Mouse (Mus musculus): ENCODE data around the gene Dlx6. TPM values are rescaled to one million over a fixed set of nuclear protein-coding genes. Genes with fewer than 3 reads are reported as not detected.

The Dlx6 gene
- total RNA-seq, 2 experiments from 2014 or later, result 9.1 to 11.1 TPM

DNA sequence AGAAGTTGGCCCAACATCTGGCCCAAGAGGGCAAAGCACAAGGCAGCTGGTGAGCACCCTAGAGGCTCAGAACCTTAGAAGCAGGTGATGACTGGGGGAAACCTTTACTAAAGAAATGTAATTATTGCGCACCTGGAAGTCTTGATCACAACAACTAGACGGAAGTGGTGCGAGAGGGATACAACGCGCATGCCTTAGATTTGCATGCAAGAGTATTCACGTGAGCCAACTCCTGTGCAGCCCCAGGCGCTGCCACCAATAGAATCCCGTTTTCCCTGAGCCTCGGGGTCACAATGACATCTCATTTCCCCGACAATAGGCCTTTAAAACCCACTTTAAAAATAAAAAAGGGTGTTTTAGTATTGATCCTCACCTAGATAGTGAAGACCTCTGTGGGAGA, 12.0 kb upstream of the Dlx6 start:
- intact Hi-C loops (cut with DNase I), result no loop called here
- no peak for DNase-seq (ENCODE audit: extremely low spot score in 1 of 2, low spot score in 2 of 2)
- no peak for TF ChIP-seq CTCF (IDR thresholded peaks at IDR 0.05)
- no peak overlapping the region for H3K4me3 ChIP-seq
- no peak overlapping the region for H3K27ac ChIP-seq

DNA sequence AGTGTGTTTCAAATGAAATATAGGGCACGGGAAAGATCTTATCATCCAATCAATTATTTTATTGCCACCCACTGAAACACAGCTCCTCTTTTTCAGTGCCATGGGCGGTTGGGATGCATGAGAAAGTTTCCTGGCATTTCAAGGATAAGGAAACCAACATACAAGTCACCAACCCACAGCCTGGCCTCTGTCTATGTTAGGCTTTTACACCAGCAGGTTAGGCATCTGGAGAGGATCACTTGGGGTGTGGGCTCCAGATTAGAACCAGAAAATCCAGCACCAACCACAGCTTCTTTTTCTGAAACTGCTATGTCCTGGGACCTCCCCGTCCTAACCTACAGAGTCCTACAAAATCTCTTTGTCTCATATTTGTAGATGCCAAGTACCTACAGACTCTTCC, 10.2 kb upstream of the Dlx6 start:
- Histone ChIP-seq H3K27ac (no peak overlapping the region), H3K4me3 (no peak overlapping the region)
- no peak for DNase-seq (ENCODE audit: extremely low spot score in 1 of 2, low spot score in 2 of 2)
- TF ChIP-seq CTCF (IDR thresholded peaks at IDR 0.05), result no peak
- intact Hi-C loops (cut with DNase I), result no loop called here

DNA sequence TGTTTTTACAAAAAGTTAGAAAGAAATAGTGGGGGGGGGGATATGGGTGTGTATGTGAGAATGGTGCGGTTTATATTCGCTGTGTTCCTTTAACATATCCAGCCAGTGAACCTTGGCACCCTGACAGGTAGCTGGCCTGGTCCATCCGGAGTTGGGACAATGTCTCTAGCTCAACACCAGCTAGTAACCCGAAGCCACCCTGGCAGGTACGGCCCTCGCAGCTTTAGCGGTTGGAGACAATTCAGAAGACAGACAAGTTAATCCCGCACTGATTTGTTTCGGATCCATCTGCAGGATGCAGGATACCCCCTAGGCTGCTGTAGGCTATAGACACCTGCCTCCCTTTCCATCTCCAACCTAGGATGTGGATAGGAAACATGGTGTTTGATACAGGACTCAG, 9.0 kb upstream of the Dlx6 start:
- intact Hi-C loops (cut with DNase I), result no loop called here
- Histone ChIP-seq H3K27ac (no peak overlapping the region), H3K4me3 (no peak overlapping the region)
- no peak for DNase-seq (ENCODE audit: extremely low spot score in 1 of 2, low spot score in 2 of 2)
- no peak for TF ChIP-seq CTCF (IDR thresholded peaks at IDR 0.05)

DNA sequence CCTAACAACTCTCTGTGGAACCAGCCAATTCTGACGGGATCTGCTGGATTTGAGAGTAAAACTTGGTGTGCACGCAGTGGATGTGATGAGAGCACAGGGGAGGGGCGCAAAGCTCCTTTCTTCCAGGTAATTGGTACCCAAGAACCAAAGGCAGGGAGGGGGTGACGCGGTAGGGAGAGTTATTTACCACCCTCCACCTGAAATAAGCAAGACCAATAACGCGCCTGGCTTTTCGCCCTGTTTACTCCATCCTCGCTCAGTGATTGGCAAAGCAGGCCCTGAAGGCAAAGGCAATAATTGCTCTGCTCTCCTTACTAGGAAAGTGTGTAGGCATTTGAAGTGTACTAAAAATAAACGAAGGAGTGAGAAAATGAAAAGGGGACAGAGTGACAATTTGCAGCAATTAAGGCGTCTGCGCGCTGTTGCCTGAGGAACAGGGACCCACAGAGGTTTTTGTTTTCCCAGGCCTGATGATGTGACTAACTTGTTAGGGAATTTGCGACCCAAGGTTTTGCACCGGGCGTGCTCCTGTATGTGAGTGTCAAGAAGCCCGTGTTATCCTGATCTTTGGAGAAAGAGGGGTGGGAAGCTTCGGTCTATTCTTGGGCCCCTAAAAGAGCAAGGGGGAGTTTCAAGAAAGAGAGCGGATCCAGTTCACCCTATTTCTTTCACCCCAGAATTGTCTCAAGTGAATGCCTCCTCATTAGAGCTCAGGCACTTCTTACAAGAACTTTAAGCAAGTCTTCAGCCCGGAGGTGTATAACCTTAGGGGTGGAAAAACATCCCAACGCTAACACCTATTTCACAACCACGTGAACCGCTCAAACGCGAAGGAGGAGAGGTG, 8.0 kb upstream of the Dlx6 start:
- no peak for TF ChIP-seq CTCF (IDR thresholded peaks at IDR 0.05)
- Histone ChIP-seq H3K27ac (no peak overlapping the region), H3K4me3 (no peak overlapping the region)
- no peak for DNase-seq (ENCODE audit: extremely low spot score in 1 of 2, low spot score in 2 of 2)
- intact Hi-C loops (cut with DNase I), result no loop called here

DNA sequence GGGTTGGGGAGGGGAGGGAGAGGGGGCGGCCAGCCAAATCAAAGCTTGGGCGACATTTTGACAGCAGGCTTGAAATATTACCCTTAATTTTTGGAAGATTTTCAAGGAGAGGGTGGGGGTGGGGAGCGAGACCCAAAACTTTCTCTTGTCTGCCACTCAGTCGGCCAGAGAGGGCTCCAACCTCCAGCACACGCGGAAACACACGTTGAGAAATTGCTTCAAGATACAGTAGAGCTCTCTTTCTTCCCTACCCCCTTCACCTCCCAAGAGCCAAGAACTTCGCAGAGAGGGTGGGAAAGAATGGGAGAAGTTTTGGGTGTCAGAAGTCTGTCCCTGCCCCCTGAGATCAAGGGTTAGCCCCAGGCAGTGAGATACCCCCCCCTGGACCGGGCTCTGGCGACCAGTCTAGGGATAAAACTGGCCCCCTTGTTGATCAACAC, 7.4 kb upstream of the Dlx6 start:
- Histone ChIP-seq H3K4me3 (no peak overlapping the region), H3K27ac (no peak overlapping the region)
- no peak for TF ChIP-seq CTCF (IDR thresholded peaks at IDR 0.05)
- no peak for DNase-seq (ENCODE audit: extremely low spot score in 1 of 2, low spot score in 2 of 2)
- intact Hi-C loops (cut with DNase I), result no loop called here

DNA sequence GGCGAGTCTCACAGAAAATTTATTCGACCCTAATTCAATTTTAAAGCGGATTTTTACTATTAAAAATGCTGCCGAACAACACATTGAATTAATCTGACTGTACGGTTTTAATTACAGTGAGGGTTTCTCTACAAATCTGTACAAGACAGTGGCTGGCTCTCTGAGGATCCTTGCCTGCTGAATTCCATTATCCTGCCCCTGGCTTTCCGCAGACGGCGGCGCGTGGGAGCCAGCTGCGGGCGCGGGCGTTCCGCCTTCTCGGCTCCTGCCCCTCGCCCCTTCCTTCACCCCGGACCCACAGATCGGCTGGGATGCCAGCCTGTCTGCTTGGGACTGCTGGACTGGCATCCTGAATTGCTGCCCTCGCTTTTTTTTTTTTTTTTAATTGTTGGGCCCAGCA, 6.8 kb upstream of the Dlx6 start:
- H3K27ac ChIP-seq, result no peak overlapping the region
- no peak for DNase-seq (ENCODE audit: extremely low spot score in 1 of 2, low spot score in 2 of 2)
- TF ChIP-seq CTCF (IDR thresholded peaks at IDR 0.05), result no peak
- intact Hi-C loops (cut with DNase I), result no loop called here
- H3K4me3 ChIP-seq, result 0 out of 2 replicates have a peak overlapping the region, but pooled peaks have one; percentile 4

DNA sequence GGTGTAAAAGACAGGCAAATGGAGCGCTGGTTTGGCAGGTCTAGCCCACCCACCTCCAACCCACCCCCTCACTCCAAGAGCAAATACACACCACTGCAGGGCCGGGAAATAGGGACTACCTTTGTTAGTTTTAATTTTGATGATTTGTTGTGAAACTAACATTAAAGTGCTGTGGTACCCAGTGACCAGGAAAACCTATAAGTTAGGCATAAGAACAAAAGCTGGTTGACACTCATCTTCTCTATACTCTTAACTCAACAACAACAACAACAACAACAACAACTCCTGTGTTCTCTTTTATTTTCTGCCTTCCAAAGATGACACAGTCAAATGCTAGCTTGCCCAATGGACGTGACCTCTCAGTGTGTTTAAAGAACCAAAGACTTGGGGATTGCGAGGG, 6.3 kb upstream of the Dlx6 start:
- TF ChIP-seq CTCF (IDR thresholded peaks at IDR 0.05), result no peak

DNA sequence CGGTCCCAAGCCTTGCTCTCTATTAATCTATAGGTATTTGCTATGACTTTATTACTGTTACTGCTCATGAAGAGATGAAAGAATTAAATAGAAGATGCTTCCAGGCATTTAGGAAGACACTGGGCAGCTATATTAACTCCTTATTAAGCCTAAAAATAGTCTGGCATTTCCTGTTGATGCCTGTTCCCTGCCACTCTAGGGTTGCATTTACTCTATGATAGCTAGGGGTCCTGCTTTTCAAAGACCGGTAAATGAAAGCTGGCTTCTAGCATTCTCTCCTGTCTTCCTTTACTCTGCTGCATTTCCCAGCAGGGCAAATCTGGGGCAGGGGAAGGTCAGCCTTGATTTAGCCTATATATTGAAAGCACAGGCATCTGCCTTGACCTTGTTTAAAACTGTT, 5.4 kb upstream of the Dlx6 start:
- Histone ChIP-seq H3K27ac (no peak overlapping the region), H3K4me3 (no peak overlapping the region)
- intact Hi-C loops (cut with DNase I), result no loop called here
- no peak for DNase-seq (ENCODE audit: extremely low spot score in 1 of 2, low spot score in 2 of 2)
- TF ChIP-seq CTCF (IDR thresholded peaks at IDR 0.05), result no peak

More for the DNA sequence above, 6.3 kb upstream of the Dlx6 start:
- no peak for DNase-seq (ENCODE audit: extremely low spot score in 1 of 2, low spot score in 2 of 2)
- intact Hi-C loops (cut with DNase I), result no loop called here
- no peak overlapping the region for H3K27ac ChIP-seq
- H3K4me3 ChIP-seq, result no peak overlapping the region

DNA sequence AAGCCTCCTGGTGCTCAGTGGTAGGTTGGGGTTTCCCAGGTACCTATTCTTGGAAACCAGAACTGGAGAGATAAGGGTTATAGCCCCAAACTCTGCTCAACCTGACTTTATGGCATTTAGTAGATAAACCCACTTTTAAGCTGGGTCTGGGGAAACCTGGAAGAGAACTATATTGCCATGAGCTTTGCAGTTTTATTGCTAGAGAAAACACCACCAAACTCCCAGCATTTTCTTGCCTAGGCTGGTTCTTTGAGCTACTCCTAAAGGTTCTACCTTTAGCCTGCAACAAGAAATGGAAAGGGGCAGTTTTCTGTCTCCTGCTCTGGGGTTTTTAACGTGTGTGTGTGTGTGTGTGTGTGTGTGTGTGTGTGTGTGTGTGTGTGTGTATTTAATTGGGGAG, 4.6 kb upstream of the Dlx6 start:
- DNase-seq (ENCODE audit: extremely low spot score in 1 of 2, low spot score in 2 of 2), result no peak
- H3K4me3 ChIP-seq, result no peak overlapping the region
- H3K27ac ChIP-seq, result no peak overlapping the region
- no peak for TF ChIP-seq CTCF (IDR thresholded peaks at IDR 0.05)
- intact Hi-C loops (cut with DNase I), result no loop called here

DNA sequence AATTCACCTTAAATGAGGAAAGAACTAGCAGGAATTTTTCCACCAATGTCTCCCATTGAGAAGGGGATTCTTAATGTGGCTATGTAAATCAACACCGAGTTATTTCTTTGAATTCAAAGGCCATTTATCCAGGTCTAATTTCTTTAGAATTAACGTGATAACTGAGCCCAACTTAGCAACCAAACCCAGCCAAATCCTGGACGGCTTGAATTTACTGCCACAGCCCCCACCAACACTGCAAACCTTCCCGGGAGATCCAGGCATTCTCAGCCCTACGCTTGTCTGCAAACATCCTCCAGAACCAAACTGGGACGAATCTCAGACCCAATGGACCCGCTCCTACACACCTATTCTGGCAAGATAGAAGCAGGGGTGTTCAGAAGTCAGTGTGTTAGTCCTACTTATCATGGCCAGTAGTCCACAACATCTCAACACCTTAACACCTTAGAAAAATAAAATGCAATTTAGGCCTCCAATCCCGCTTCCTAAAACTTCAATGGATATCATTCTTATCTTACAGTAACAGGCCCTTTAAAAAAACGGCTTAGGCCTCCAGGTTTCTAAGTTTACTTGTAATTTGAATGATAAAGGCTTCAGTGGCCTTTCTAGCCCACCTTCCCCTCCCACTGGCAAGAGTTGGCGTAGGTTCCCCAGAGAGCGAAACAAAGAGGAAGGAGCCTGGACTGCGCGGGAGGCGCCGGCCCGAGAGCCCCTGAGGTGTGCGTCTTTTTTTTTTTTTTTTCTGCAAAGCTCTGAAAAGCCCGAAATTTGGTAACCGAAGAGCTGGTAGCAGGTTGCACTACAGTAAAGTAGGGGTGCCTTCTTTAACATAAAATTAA, 3.8 kb upstream of the Dlx6 start:
- Histone ChIP-seq H3K4me3 (peak overlapping the region; percentile 22), H3K27ac (no peak overlapping the region)
- no peak for DNase-seq (ENCODE audit: extremely low spot score in 1 of 2, low spot score in 2 of 2)
- intact Hi-C loops (cut with DNase I), result no loop called here
- TF ChIP-seq CTCF (IDR thresholded peaks at IDR 0.05), result no peak

DNA sequence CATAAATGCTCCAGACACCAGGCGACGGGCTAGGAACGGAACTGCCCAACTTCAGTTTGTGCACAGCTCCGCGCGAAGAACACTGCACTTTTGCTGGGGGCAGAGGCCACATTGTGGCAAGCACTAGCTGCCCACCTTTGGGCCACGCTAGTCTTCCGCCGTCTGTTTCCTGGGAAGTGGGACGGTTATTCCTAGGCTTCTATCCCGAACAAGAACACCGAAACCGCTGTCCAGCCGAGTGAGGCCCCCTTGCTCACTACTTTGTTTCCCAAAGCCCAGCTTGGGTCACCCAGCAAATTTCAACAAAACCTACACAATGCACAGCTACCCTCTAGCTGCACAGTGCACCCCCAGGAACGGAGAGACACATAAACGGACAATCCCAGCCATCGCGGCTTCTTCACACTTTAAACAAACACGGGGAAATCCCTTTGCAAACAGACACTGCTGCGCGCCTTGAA, 3.2 kb upstream of the Dlx6 start:
- Histone ChIP-seq H3K4me3 (peak overlapping the region; percentile 32), H3K27ac (no peak overlapping the region; the same call in 1 of the 2 replicates)
- DNase-seq (ENCODE audit: extremely low spot score in 1 of 2, low spot score in 2 of 2), result no peak
- no peak for TF ChIP-seq CTCF (IDR thresholded peaks at IDR 0.05)
- intact Hi-C loops (cut with DNase I), result loop anchor here (5.0 kb wide), 1 partner anchor 283 kb away; the partner anchor contains the start of gene Sem1
